Mouse (Mus musculus) MEL-GATA-1-ER (cell line): Measurements from ENCODE around the gene Mmrn1.
A peak's percentile ranks its signal among the peaks of the same experiment; 100 is the strongest.
"Not testable (repeated sequence)": the region's sequence is repeated elsewhere in the genome, so short reads cannot be mapped to it uniquely, and the experiment has no call there.

ENCODE experiments used
- DNase-seq: peaks from one replicate; pipeline ENCODE4 v3.0.0-alpha.2; 2012; ENCODE audit warnings: low read depth; ENCODE audit errors: extremely low read depth

Gene Mmrn1

GRCm38 (mm10) chr6:60924676-60925075, at the start of gene Mmrn1:
Gene Mmrn1 (plus strand): TSS chr6:60924976.
- not testable (repeated sequence) for DNase-seq

GRCm38 (mm10) chr6:60880362-60880761, 44.4 kb upstream of the Mmrn1 start:
- no peak for DNase-seq

- no peak for DNase-seq
Measured at GRCm38 (mm10) chr6:60881534-60881933, 43.2 kb upstream of the Mmrn1 start.

- peak; percentile 10 for DNase-seq
Measured at GRCm38 (mm10) chr6:60907272-60907671, 17.5 kb upstream of the Mmrn1 start.

GRCm38 (mm10) chr6:60931364-60931763, 6.6 kb downstream of the Mmrn1 start:
- peak; percentile 63 for DNase-seq

GRCm38 (mm10) chr6:60934835-60935234, 10.1 kb downstream of the Mmrn1 start:
- DNase-seq, result peak; percentile 47

GRCm38 (mm10) chr6:60935448-60936130, 10.8 kb downstream of the Mmrn1 start:
- peak; percentile 92 for DNase-seq

GRCm38 (mm10) chr6:60944178-60944577, 19.4 kb downstream of the Mmrn1 start:
- no peak for DNase-seq

GRCm38 (mm10) chr6:60944621-60945020, 19.8 kb downstream of the Mmrn1 start:
- no peak for DNase-seq

GRCm38 (mm10) chr6:60950415-60950814, 25.6 kb downstream of the Mmrn1 start:
- peak; percentile 33 for DNase-seq

GRCm38 (mm10) chr6:60961285-60961684, 36.5 kb downstream of the Mmrn1 start:
- DNase-seq, result no peak

- no peak for DNase-seq
Measured at GRCm38 (mm10) chr6:60961838-60962237, 37.1 kb downstream of the Mmrn1 start.

- DNase-seq, result no peak
Measured at GRCm38 (mm10) chr6:60962668-60963067, 37.9 kb downstream of the Mmrn1 start.

- no peak for DNase-seq
Measured at GRCm38 (mm10) chr6:60963726-60964125, 39.0 kb downstream of the Mmrn1 start.

- no peak for DNase-seq
Measured at GRCm38 (mm10) chr6:60966931-60967330, 42.2 kb downstream of the Mmrn1 start.

GRCm38 (mm10) chr6:60969407-60969806, 44.6 kb downstream of the Mmrn1 start:
- DNase-seq, result no peak

GRCm38 (mm10) chr6:60970811-60971210, 46.0 kb downstream of the Mmrn1 start:
- DNase-seq, result no peak

- DNase-seq, result no peak
Measured at GRCm38 (mm10) chr6:60978610-60979009, 53.8 kb downstream of the Mmrn1 start.

GRCm38 (mm10) chr6:60979039-60979438, 54.3 kb downstream of the Mmrn1 start:
- no peak for DNase-seq

- no peak for DNase-seq
Measured at GRCm38 (mm10) chr6:60984360-60984759, 59.6 kb downstream of the Mmrn1 start.

GRCm38 (mm10) chr6:60985919-60986318, 61.1 kb downstream of the Mmrn1 start:
- DNase-seq, result no peak

GRCm38 (mm10) chr6:60986914-60987313, 62.1 kb downstream of the Mmrn1 start:
- no peak for DNase-seq

- no peak for DNase-seq
Measured at GRCm38 (mm10) chr6:60987804-60988203, 63.0 kb downstream of the Mmrn1 start.
